7 mouse cellular contexts compared by ENCODE assay signal in the genomic region with DNA sequence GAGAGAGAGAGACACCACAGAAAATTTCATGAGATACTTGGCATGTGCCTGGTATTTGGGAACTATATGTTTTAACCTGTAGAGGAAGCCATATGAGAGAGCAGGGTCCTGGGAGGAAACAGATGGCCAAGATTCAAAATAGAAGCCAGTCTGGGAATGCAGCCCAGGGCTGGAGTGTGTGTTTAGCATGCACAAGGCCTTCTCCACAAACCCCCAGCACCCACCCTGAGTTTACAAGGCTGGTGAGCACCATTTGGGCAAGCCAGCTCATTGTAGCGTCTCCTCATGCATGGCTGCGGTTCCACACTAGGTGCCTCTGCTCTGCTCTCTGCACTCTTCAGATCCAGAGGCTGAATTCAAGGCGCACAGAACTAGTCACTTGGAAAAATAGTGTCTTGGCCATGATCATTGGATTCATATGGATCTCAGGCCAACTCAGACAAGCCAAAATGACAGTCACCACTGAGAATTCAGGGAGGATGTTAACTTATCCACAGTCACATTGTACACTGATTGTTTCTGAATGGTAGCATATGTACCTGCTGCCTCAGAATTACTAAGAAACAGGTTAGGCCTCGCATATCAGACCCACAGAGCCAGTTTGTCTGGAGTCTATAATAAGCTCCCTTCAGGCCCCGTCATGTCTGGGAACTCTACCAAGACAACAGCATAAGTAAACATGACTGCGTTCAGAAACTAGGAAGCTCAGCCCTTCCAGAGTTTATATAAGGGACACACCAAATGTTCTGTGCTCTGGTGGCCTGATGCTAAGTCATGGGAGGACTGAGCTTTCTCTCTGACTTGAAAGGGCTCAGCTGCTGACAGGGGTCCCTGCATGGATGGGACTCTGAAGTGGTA.
DNase-seq lines count a peak whose midpoint lies in the region.

No protein-coding gene starts in this region.

- DNase-seq in urinary bladder, postnatal 14 days (ENCODE audit: low spot score) = peak; percentile 83
- DNase-seq in urinary bladder, adult 2 months (ENCODE audit: low spot score) = no peak
- peak; percentile 66 to 82 for DNase-seq in frontal cortex, adult 2 months (ENCODE audit: extremely low spot score in 1 of 2, low spot score in 1 of 2)
- DNase-seq in layer of hippocampus, adult 18-20 months (ENCODE audit: low spot score in 2 of 2) = peak; percentile 39 to 79
- DNase-seq in lung, postnatal 36 days = peak; percentile 89
- no peak for DNase-seq in spleen, adult 18-20 months
- no peak for DNase-seq in thymus, postnatal 10 days (ENCODE audit: low spot score in 2 of 2)

Comparison
In these comparisons a context has a peak if more than half of its experiments do, and no peak if none do; other contexts are left out.
1. DNase-seq: peak in urinary bladder, postnatal 14 days (single experiment), frontal cortex, adult 2 months (2 of 2), layer of hippocampus, adult 18-20 months (2 of 2) and lung, postnatal 36 days (single experiment); none in urinary bladder, adult 2 months (single experiment), spleen, adult 18-20 months (0 of 2) and thymus, postnatal 10 days (0 of 2).